Mouse (Mus musculus) retina, postnatal 7 days (tissue): ENCODE measurements around the gene Aars.
"Not testable (repeated sequence)": the region's sequence is repeated elsewhere in the genome, so short reads cannot be mapped to it uniquely, and the experiment has no call there.

Experiments
- DNase-seq: peaks from one replicate; pipeline ENCODE4 v3.0.0-alpha.2; 2012; ENCODE audit warnings: low read depth, low spot score

The Aars gene

DNA sequence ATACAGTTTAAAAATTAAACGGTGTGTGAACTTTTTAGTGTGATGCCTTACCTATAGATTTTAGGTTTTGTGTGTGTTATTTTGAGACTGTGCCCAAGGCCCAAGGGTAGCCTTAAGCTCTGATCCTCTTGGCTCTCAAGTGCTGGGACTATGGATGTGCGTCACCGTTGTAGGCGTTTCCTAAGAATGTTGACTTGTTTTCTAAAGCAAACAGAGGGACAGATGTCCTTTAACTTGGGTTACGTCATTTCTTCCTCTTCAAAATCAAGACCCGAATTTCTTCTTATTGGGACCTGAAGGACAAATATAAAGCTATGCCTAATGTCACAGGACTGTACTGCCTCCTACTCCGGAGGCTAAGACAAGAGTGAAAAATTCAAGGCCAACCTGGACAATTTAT is at the start of gene Aars:
TSS of gene Aars (plus strand) at position 229 of the 400 bp plus-strand sequence.
- DNase-seq, result no peak

DNA sequence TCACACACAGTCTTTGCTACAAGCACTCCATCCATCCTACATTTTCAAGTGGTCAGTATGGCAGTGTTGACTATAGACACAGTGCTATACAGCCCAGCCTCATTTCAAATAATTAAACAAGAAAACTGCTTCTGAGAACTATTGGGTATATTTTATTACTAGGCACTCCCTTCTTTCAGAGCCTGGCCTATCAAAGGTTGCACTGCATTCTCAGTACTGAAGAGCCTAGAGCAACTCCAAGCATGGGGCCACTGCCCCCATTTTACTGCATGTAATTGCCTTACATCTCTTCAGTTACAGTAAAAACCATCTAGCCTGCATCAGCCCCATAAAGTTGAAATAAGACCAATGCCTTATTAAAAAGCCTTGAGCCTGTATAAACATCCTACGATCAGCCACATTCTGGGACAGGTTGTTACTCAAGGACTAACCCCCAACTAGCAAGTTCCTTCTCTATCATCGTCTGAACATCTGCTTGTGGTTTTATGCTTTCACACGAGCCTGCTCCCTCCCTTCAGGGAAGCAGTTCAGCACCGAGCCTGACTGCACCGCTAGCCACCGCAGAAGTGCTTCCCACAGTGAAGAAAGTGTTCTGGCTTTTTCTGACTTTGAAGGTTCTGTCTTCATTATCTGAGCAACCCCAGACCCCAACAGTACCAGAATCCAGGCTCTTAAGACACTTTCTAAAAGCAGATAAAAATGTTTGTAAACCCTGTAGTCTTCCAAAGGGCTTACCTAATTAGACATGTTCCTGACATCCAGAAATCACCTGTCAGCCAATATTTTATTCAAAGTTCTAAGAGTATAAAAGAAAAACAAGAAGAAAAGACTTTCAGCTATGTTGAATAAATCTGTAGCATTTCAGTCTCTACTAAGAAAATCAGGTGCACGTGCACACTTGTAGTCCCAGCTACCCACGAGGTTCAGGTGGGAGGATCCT is 44.9 kb upstream of the Aars start:
- DNase-seq, result no peak

DNA sequence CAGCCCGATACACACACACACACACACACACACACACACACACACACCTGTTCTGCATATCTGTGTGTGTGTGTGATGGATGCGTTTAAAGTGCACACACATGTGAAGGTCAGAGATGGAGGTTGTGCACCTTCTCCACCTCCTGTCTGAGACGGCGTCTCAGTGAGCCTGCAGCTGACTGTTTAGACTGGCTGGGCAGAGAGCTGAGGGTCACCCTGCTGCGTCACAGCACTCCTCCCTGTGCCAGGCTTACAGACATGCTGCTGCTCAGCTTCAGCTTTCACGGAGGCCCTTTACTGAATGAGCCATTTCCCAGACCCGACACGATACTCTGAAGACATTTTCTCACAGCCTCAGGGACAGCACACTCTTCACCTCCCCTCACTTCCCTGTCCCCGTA is 42.9 kb upstream of the Aars start:
- no peak for DNase-seq

DNA sequence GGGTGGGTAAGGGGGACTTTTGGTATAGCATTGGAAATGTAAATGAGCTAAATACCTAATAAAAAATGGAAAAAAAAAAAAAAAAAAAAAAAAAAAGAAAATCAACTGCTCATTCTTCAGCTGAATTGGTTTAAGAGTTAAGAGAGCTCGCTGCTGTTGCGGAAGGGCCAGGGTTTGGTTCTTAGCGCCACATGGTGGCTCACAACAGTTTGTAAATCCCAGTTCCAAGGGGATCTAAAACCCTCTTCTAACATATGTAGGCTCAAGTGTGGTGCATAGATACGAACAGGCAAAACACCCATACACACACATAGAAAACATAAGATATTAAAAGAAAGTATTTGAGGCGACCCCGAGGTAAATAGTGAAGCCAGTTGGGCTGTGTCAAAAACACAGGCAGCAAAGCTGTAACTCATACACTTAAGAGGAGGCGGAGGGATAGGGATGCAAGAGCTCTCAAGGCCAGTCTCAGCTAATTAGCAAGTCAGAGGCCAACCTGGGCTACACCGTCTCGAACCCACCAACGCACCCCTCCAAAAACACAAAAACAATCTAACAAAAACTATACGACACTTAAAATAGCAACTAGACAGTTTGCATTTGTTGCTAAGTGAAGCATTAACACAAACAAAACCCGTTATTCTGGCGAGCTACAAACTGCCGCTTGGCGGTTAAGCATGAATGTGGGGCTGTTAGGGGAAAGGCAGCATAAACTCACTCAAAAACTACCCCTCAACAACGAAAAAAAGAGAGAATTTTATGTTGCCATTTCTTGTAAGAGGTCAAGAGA is 36.1 kb upstream of the Aars start:
- no peak for DNase-seq

DNA sequence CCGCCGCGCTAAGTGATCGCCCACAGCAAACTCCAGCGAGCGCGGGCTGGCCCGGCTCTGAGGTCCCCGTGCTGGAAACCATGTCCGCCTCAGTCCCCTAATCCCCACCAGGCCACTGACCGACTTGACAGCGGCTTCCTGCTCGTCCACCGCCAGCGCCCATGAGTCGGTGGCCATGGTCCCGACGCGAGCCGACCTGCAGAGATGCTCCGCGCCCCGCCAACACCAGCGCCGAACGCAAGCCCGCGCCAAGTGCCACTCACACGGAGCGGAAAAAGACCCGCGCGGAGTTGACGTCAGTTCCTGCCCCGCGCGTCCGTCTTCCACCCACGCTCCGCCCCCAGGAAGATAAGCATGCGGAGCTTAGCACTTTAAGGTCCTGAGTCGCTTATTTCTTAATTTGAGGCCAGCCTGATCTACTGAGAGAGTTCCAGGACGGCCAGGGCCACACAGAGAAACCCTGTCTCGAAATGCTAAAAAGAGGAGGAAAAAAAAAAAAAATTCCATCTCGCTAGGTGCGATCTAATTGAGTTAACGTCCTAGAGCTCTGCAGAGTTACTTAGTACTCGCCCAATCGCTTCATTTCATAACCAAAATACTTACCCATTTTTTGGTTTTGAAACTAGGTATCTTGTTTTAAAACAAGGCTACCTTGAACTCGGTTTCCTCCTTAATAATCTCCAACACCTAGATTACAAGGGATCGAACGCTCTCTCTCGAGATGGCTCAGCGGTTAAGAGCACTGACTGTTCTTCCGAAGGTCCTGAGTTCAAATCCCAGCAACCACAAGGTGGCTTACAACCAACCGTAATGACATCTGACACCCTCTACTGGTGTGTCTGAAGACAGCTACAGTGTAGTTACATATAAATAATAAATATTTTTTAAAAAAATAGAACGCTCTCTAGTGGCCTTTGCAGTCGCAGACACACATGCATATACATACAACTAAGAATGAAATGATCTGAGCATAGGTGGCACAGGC is 35.1 kb upstream of the Aars start, which contains the start of gene Ddx19a:
TSS of gene Ddx19a (minus strand) at position 254 of the 985 bp plus-strand sequence.
- peak; percentile 85 for DNase-seq

DNA sequence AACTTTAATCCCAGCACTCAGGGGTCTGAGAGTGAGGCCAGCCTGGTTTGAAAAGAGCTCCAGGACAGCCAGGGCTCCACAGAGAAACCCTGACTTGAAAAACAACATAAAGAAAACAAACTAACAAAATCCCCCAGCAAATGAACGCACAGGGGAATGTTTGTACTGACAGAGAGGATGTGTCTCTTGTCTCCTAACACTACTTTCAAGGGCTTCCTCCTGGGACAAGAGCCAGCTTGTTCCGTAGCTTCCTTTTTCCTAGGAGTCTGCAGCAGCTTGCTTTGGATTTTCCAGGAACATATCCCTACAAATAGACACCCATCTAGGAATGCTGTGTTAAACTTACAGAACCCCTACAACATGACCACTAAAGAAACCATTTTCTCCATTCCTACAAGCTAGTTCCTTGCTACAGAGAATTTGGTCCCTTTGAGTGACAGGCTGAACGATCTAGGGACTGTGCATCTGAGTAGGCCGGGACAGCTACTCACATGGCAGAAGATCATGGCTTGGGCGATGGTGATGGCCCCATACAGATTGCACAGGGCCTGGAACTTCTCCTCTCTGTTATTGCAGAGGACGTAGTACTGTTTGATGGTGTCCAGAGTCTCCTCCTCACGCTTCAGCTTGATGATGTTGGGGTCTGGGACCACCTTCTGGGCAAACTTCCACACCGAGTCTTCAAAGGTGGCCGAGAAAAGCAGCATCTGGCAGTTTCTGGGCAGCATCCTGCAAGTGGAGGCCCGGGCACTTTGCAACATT is 22.5 kb upstream of the Aars start:
- not testable (repeated sequence) for DNase-seq

DNA sequence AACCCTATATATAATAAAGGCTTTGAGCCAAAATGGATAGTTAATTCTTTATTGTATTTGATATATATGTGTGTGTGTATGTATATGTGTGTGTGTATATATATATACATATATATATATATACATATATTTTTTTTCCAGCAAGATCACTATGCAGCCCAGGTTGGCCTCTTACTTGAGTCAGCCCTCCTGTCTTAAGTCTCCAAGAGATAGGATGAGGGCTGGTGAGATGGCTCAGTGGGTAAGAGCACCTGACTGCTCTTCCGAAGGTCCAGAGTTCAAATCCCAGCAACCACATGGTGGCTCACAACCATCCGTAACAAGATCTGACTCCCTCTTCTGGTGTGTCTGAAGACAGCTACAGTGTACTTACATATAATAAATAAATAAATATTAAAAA is 6.3 kb upstream of the Aars start:
- DNase-seq, result not testable (repeated sequence)

DNA sequence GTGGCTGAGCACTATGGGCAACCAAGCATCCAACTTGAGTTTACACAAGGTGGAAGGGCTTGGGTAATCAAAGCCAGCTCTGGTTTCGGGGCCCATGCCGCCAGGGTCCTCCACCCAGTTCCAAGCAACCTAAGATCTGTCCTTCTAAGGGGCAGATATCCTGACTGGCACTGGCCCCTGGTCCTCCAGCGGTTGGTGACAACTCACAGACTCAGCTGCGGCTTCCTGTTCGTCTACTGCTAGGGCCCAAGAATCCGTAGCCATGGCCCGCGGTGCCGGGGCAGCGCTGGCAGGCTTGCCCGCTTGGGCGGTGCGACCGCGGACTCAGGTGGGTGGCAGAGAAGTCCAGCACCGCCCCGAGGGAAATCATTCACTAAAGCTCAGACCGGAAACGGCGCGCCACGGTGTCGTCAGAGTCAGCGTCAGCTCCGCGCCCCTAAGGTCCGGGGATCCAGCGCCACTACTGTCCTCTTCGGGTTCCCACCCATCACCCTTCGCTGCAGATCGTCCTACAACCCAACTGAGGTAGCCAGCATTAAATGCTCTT is 5.5 kb upstream of the Aars start:
- DNase-seq, result peak; percentile 73

DNA sequence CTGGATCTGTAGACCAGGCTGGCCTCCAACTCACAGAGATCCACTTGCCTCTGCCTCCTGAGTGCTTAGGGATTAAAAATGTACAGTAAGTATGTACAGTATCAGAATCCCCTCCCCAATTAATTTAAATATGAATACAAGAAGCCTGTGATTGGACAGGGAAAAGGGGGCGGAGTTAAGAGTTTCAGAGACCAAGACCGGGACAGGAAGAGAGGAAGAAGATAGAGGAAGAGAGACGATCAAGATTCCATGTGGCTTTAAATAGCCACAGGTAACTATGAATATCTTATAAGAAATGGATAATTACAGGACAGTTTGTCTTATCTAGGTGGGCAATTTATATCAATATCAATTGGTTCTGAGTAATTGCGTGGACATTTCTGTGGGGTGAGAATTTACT is 3.4 kb upstream of the Aars start:
- DNase-seq, result no peak

DNA sequence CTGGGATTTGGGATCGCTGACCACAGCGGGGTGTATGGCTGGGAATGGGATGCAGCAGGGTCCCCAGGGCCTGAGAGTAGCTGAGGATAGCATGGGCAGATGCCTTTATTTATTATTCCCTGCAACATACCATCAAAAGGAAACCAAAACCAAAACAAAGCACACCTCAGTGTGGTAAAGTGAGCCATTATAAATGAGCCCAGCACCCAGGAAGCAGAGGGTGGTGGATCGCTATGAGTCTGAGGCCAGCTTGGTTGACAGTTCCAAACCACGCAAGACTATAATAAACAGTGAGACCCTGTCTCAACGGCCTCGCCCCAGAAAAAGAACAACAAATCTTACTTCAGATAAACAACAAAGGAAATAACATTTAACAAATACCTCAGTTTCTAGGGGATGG is 2.9 kb upstream of the Aars start:
- no peak for DNase-seq

DNA sequence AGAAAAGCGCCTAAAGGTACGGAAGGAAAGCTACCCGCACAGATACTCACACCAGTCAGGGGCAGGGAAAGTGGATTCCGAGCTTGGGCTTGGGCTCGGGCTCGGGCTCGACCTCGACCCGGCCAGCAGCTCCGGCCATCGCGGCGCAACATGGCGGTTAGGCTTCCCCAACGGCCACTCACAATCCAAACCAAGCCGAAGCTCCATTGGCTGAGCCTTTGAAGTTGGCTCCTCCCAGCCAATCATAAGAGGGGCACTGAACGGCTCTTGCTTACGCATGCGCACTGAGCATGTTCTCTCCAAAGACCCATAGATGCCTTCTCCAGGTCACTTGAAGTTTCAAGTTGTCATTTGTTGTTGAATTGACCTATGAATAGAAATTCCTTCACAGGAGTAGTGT is 1.4 kb upstream of the Aars start, which contains the start of gene Ddx19b:
TSS of gene Ddx19b (minus strand) at position 180 of the 400 bp plus-strand sequence.
- no peak for DNase-seq

DNA sequence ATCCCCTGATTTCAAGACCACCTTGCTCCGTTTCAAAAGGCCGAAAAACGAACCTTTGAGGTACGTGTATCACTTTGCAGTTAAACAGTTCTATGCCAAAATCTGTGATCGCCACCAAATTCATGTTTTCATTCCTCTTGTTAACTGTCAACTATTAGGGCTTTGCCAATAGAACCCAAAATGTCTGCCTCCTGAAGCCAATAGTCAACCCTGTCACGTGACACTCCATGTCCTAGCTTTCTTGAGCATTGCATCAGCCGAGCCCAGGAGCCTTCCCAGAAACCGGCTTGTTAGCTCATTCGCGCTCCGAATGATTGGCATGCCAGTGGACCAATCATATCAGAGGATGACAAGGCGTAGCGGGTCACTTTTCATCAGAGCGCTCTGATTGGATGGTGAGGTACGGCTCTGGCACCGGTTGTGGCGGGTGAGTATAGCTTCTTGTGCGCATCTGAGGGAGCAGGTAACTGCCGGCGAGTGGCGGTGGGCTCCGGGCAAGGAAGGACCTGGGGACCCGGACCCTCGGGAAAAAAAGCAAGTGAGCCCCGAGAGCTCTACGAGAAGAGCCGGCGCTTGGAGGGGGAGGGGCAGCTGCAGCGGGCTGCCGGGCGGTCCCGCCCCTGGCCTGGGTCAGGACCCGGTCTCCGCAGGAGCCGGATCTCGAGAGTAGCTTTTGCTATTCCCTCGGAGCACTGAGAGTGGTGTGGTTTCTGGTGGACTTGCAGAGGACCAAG is 705 bp downstream of the Aars start:
- DNase-seq, result peak; percentile 100

DNA sequence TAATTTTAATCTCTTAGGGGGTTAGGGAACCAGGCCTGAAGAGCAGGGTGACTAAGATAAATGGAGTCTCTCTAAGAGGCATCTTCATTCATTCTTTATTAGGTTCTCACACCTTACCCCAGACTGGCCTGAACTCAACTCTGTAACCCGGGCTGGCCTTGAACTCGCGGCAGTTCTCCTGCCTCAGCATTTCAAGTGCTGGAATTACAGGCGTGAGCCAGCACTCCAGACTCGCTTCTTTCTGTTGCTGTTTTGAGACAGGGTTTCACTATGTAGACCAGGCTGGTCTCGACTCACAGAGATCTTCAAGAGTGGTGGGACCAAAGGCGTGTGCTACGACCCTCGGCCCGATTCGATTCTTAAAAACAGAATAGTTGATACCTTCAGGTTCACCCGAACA is 1.3 kb downstream of the Aars start:
- DNase-seq, result no peak

DNA sequence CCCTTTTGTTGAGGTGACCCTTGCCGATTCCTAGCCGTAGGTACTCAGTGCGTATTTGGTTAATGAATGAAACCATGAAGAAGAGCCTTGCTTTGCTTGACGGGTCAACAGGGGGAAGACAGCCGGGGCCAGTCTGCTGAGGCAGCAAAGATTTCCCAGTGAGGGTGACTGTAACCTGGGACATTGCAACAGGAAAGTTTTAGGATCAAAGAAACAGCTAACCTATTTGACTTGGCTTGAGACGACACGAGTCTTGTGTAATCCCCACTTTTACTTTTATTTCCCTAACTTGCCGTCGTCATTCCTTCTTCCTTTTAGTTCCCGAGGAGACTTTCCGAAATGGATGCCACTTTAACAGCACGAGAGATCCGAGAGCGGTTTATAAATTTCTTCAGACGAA is 3.6 kb downstream of the Aars start:
- no peak for DNase-seq

DNA sequence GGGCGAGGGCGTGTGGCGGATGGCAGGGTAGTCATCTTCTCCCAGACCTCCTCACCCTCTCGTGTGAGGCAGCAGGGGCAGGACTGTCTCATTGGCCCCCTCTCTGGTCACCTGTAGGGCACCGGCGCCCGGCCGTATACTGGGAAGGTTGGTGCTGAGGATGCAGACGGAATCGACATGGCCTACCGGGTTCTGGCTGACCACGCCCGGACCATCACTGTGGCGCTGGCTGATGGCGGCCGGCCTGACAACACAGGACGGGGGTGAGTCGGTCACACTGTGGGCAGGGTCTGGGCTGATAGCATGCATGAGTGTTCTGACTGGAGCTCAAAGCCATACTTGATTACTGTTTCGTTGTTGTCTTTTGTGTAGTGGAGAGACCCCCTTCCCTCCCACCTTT is 9.6 kb downstream of the Aars start:
- no peak for DNase-seq

DNA sequence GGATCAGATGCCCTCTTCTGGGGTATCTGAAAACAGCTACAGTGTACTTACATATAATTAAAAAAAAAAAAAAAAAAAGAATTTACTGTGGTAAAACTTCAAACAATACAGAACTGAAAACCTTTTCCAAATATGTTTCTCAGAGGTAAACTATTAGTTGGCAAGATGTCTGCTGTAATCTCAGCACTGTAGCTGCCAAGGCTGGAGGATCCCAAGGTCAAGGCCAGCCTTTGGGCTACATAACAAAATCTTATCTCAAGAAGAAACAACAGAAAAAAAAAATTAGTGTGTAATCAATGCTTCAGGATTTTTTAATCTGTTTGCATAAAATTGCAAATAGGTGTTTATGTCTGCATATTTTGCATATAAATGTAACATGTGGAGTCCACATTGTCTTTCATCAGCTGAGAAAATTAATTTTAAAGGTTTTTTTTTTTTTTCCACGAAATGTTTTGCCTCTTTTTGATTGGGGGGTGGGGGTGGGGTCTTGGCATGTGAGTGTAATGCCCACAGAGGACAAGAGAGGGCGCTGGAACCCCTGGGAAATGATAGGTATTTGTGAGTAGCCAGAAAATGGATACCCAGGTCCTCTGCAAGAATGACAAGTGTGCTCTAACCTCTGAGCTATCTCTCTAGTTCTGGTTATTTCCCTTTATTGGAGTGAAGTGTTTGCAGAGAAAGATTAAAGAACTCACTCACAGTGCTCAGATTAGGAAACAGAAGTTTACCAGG is 11.2 kb downstream of the Aars start:
- no peak for DNase-seq

DNA sequence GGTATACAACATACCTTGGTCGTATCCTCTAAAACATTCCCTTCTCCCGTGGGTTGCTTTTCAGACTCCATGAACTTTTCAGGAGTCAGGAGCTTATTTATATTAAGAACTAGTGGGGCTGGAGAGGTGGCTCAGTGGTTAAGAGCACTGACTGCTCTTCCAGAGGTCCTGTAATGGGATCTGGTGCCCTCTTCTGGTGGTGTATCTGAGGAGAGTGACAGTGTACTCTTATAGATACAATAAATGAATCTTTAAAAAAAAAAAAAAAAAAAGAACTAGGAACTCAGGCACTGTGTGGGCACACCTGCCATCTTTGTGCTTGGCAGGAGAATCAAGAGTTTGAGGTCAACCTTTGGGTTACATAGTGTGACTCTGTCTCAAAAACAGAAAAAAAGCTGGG is 15.8 kb downstream of the Aars start:
- no peak for DNase-seq

DNA sequence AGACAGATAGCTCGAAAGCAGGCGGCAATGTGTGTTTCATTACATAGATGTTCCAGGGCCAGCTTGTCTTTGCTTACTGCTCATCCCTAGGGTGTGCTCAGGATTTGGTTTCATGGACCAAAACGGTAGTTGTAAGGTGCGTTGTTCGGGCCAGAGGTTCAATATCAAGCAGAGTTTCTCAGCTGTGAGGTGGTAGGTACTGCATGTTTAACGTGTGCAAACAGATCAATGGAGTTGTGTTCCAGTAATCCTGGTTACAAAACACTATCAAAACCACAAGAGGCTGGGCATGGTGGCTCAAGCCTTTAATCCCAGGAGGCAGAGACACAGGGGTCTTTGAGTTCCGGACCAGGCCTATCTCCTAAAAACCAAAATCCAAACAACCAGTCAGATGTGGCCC is 16.2 kb downstream of the Aars start:
- DNase-seq, result no peak
